Mouse (Mus musculus) ES-E14 (cell line): ENCODE data around the gene Arl15. TPM values are rescaled to one million over a fixed set of nuclear protein-coding genes. Genes with fewer than 3 reads are reported as not detected.

ENCODE experiments used
- DNase-seq: peaks from one replicate; pipeline ENCODE4 v3.0.0-alpha.2; 2013; ENCODE audit warnings: low read depth, low spot score
- H3K27ac ChIP-seq: 2 replicates; pipeline ENCODE4 v1.5.1; 2012; ENCODE audit warnings: low read depth, mild to moderate bottlenecking, low read length, moderate library complexity, mixed read lengths; ENCODE audit not compliant: poor library complexity, insufficient read depth, severe bottlenecking
- H3K36me3 ChIP-seq: 2 replicates; pipeline ENCODE4 v1.6.1; 2012; ENCODE audit warnings: mild to moderate bottlenecking, low read length, moderate library complexity, mixed read lengths; ENCODE audit not compliant: control insufficient read depth, poor library complexity, insufficient read depth, severe bottlenecking
- H3K4me1 ChIP-seq, 2 experiments: fragments of 150-350 bp in 1 of 2; sonication (generic) in 1 of 2; 2 replicates each; pipeline ENCODE4 v1.6.1; 2012; ENCODE audit warnings: low read length in 2 of 2, mild to moderate bottlenecking in 1 of 2, mixed read lengths in 1 of 2; ENCODE audit not compliant: control insufficient read depth in 2 of 2, insufficient read depth in 2 of 2, poor library complexity in 1 of 2
- H3K4me3 ChIP-seq, 2 experiments: fragments of 150-350 bp in 1 of 2; sonication (generic) in 1 of 2; 2 replicates each; pipeline ENCODE4 v1.5.1; 2012; ENCODE audit warnings: low read length in 2 of 2, low read depth in 1 of 2, mild to moderate bottlenecking in 1 of 2, mixed read lengths in 1 of 2; ENCODE audit not compliant: insufficient read depth in 1 of 2, poor library complexity in 1 of 2, severe bottlenecking in 1 of 2
- H3K9ac ChIP-seq: 2 replicates; pipeline ENCODE4 v1.6.1; 2012; ENCODE audit warnings: low read depth, mild to moderate bottlenecking, low read length, mixed read lengths; ENCODE audit not compliant: poor library complexity, insufficient read depth, severe bottlenecking
- H3K9me3 ChIP-seq: fragments of 150-350 bp; sonication (generic); 2 replicates; pipeline ENCODE4 v1.6.1; 2012; ENCODE audit warnings: low read depth, mild to moderate bottlenecking, low read length; ENCODE audit not compliant: control insufficient read depth, insufficient read depth
- CHD2 ChIP-seq: IDR thresholded peaks from 2 replicates; pipeline ENCODE4 v1.6.1; 2014; ENCODE audit warnings: mild to moderate bottlenecking, low read depth, low read length, inconsistent platforms
- HCFC1 ChIP-seq: IDR thresholded peaks from 2 replicates; pipeline ENCODE4 v1.6.1; 2012; ENCODE audit warnings: low read length, inconsistent platforms, borderline replicate concordance; ENCODE audit not compliant: insufficient read depth
- MAFK ChIP-seq: IDR thresholded peaks from 2 replicates; pipeline ENCODE4 v1.6.1; 2014; ENCODE audit warnings: mild to moderate bottlenecking, low read depth, low read length, inconsistent platforms; ENCODE audit not compliant: insufficient read depth
- ZC3H11A ChIP-seq: IDR thresholded peaks from 2 replicates; pipeline ENCODE4 v1.6.1; 2012; ENCODE audit warnings: low read depth, mild to moderate bottlenecking, inconsistent platforms, low read length, borderline replicate concordance
- ZNF384 ChIP-seq: IDR thresholded peaks from 2 replicates; pipeline ENCODE4 v1.6.1; 2012; ENCODE audit warnings: low read depth, low read length, inconsistent platforms
- in situ Hi-C, 2 experiments: fragments of 600-800 bp; cut with MboI; formaldehyde crosslinking; loops; one replicate each; pipeline ENCODE4 v1.15.1; 2025; ENCODE audit warnings: low sequenced_read_pairs in 2 of 2, inconsistent platforms in 1 of 2; ENCODE audit not compliant: unreplicated experiment in 2 of 2
- total RNA-seq: library from RNA; depleted of rRNA; stranded (reverse); fragments of 300-350 nt; gene quantifications from 2 replicates; pipeline ENCODE4 v1.2.3, GENCODE M21; 2012

The Arl15 gene
- total RNA-seq, 1 experiment = 15.1 TPM

- DNase-seq = no peak
- Histone ChIP-seq H3K9me3 (no peaks in the 10 kb centered on the region), H3K4me1 (peaks cover 0 to 2% of the 10 kb centered on the region in 2 experiments; a peak in 1 of 4 replicates), H3K27ac (no peak overlapping the region), H3K9ac (no peak overlapping the region), H3K4me3 (no peak overlapping the region), H3K36me3 (no peaks in the 10 kb centered on the region; the same call in 1 of the 2 replicates)
- TF ChIP-seq HCFC1 (no peak), CHD2 (no peak), MAFK (no peak), ZNF384 (no peak), ZC3H11A (no peak)
- in situ Hi-C loops = no loop called here
Observed at GRCm38 (mm10) chr13:113983633-113984032, 189.3 kb downstream of the Arl15 start.

- in situ Hi-C loops = no loop called here
- peaks cover 0 to 2% of the 10 kb centered on the region in 2 experiments; a peak in 1 of 4 replicates for H3K4me1 ChIP-seq
- no peaks in the 10 kb centered on the region for H3K9me3 ChIP-seq
- no peak overlapping the region for H3K9ac ChIP-seq
- no peaks in the 10 kb centered on the region; the same call in 1 of the 2 replicates for H3K36me3 ChIP-seq
- DNase-seq = no peak
- H3K27ac ChIP-seq = no peak overlapping the region
- no peak overlapping the region for H3K4me3 ChIP-seq
- TF ChIP-seq ZNF384 = no peak
- TF ChIP-seq CHD2 = no peak
- TF ChIP-seq ZC3H11A = no peak
- TF ChIP-seq HCFC1 = no peak
- no peak for TF ChIP-seq MAFK
Observed at GRCm38 (mm10) chr13:113984491-113984890, 190.2 kb downstream of the Arl15 start.

- no peak overlapping the region for H3K4me3 ChIP-seq
- H3K4me1 ChIP-seq = peaks cover 0 to 2% of the 10 kb centered on the region in 2 experiments; a peak in 1 of 4 replicates
- in situ Hi-C loops = no loop called here
- TF ChIP-seq MAFK = no peak
- no peak for TF ChIP-seq HCFC1
- no peak for TF ChIP-seq CHD2
- TF ChIP-seq ZC3H11A = no peak
- TF ChIP-seq ZNF384 = no peak
- no peak for DNase-seq
- H3K36me3 ChIP-seq = no peaks in the 10 kb centered on the region; the same call in 1 of the 2 replicates
- no peak overlapping the region for H3K27ac ChIP-seq
- H3K9me3 ChIP-seq = no peaks in the 10 kb centered on the region
- H3K9ac ChIP-seq = no peak overlapping the region
Observed at GRCm38 (mm10) chr13:113986864-113987562, 192.7 kb downstream of the Arl15 start.

DNA sequence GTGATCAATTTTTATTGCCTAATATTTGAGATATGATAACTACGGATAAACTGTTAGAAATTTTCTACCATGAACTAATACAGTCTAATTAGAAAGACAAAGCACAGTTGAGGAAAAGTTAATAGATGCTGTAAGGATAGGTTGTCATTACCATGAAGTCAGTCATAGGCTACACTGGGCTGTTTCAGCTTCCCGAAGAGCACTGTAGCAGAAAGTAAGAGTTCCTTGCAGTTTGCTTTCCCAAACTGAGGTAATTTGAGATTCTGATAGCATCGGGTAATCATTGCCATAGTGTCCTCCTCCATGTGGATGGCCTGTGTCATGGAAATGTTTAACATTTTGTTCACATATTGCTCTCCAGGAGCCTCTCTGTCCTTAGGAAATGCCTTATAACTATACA is 195.9 kb downstream of the Arl15 start:
- in situ Hi-C loops = no loop called here
- Histone ChIP-seq H3K27ac (no peak overlapping the region), H3K36me3 (no peaks in the 10 kb centered on the region), H3K4me3 (no peak overlapping the region), H3K9ac (no peak overlapping the region), H3K9me3 (no peaks in the 10 kb centered on the region), H3K4me1 (peaks cover 0 to 2% of the 10 kb centered on the region in 2 experiments; a peak in 1 of 4 replicates)
- TF ChIP-seq HCFC1 = no peak
- no peak for TF ChIP-seq CHD2
- TF ChIP-seq MAFK = no peak
- TF ChIP-seq ZC3H11A = no peak
- no peak for DNase-seq
